Mouse (Mus musculus) midbrain, embryonic 10.5 days (tissue): ENCODE results near the gene Atf2. TPM values are rescaled to one million over a fixed set of nuclear protein-coding genes. Genes with fewer than 3 reads are reported as not detected.
"Not testable (repeated sequence)": the region's sequence is repeated elsewhere in the genome, so short reads cannot be mapped to it uniquely, and the experiment has no call there.

Source experiments
- DNase-seq: peaks from one replicate; pipeline ENCODE4 v3.0.0-alpha.2; 2017; ENCODE audit warnings: low spot score
- H3K27ac ChIP-seq: fragments of 300-500 bp; sonication (generic); replicated peaks from 2 replicates; pipeline ENCODE4 v1.5.1; 2016; ENCODE audit warnings: mild to moderate bottlenecking
- H3K27me3 ChIP-seq: fragments of 300-500 bp; sonication (generic); 2 replicates; pipeline ENCODE4 v1.6.1; 2016; ENCODE audit warnings: low read depth, mild to moderate bottlenecking; ENCODE audit not compliant: poor library complexity, severe bottlenecking
- H3K36me3 ChIP-seq: fragments of 300-500 bp; sonication (generic); 2 replicates; pipeline ENCODE4 v1.6.1; 2016; ENCODE audit warnings: mild to moderate bottlenecking, moderate library complexity
- H3K4me1 ChIP-seq: fragments of 300-500 bp; sonication (generic); 2 replicates; pipeline ENCODE4 v1.6.1; 2016
- H3K4me3 ChIP-seq: fragments of 300-500 bp; sonication (generic); 2 replicates; pipeline ENCODE4 v1.5.1; 2016; ENCODE audit warnings: mild to moderate bottlenecking, moderate library complexity
- H3K9me3 ChIP-seq: fragments of 300-500 bp; sonication (generic); replicated peaks from 2 replicates; pipeline ENCODE4 v1.6.1; 2016; ENCODE audit warnings: mild to moderate bottlenecking
- WGBS: fragments of 180-500 bp; shearing (Covaris S2); methylation state at CpG from one replicate; pipeline ENCODE4 v1.1.7; 2016; 5-methylcytosine and 5-hydroxymethylcytosine counted together
- polyA plus RNA-seq: library from polyadenylated mRNA; unstranded; fragments of >200 nt; fragmentation: Nextera tagmentation; extraction: Ambion mirVana; gene quantifications from 2 replicates; pipeline ENCODE4 v1.2.1, GENCODE M21; 2016

The Atf2 gene
- polyA plus RNA-seq, 1 experiment from 2014 or later = 85.5 TPM

GRCm38 (mm10) chr2:73904679-73905078, 12.2 kb upstream of the Atf2 start:
- not testable (repeated sequence) for H3K27ac ChIP-seq, DNase-seq, H3K4me3 ChIP-seq, H3K27me3 ChIP-seq, H3K4me1 ChIP-seq, H3K9me3 ChIP-seq
- H3K36me3 ChIP-seq = peaks cover 62% of the 10 kb centered on the region

- H3K9me3 ChIP-seq = no peaks in the 10 kb centered on the region
- no peak overlapping the region for H3K4me3 ChIP-seq
- WGBS = 87% methylated on average over 2 of the region's 2 CpGs
- no peak for DNase-seq
- no peak overlapping the region for H3K27ac ChIP-seq
- peaks cover 51% of the 10 kb centered on the region for H3K36me3 ChIP-seq
- H3K4me1 ChIP-seq = no peaks in the 10 kb centered on the region
- H3K27me3 ChIP-seq = no peaks in the 10 kb centered on the region
Observed at GRCm38 (mm10) chr2:73903536-73903935, 11.1 kb upstream of the Atf2 start.

- H3K4me1 ChIP-seq, H3K4me3 ChIP-seq, H3K27me3 ChIP-seq, H3K27ac ChIP-seq, DNase-seq, H3K9me3 ChIP-seq: not testable (repeated sequence)
- 92% methylated on average over 3 of the region's 3 CpGs for WGBS
- H3K36me3 ChIP-seq = peaks cover 39% of the 10 kb centered on the region
Observed at GRCm38 (mm10) chr2:73902328-73902727, 9.9 kb upstream of the Atf2 start.

- Histone ChIP-seq H3K36me3 (peaks cover 27% of the 10 kb centered on the region), H3K4me3 (no peak overlapping the region), H3K27ac (no peak overlapping the region), H3K4me1 (no peaks in the 10 kb centered on the region), H3K9me3 (no peaks in the 10 kb centered on the region), H3K27me3 (no peaks in the 10 kb centered on the region)
- no peak for DNase-seq
Observed at GRCm38 (mm10) chr2:73901169-73901568, 8.7 kb upstream of the Atf2 start.

- H3K9me3 ChIP-seq = no peaks in the 10 kb centered on the region
- peaks cover 23% of the 10 kb centered on the region for H3K36me3 ChIP-seq
- no peaks in the 10 kb centered on the region for H3K27me3 ChIP-seq
- H3K4me3 ChIP-seq = no peak overlapping the region
- no peak for DNase-seq
- 81% methylated on average over 1 of the region's 1 CpGs for WGBS
- no peak overlapping the region for H3K27ac ChIP-seq
- no peaks in the 10 kb centered on the region for H3K4me1 ChIP-seq
Observed at GRCm38 (mm10) chr2:73900364-73900763, 7.9 kb upstream of the Atf2 start.

- not testable (repeated sequence) for H3K9me3 ChIP-seq, DNase-seq, H3K27ac ChIP-seq, H3K4me1 ChIP-seq, H3K27me3 ChIP-seq, H3K4me3 ChIP-seq, H3K36me3 ChIP-seq
- WGBS = 70% methylated on average over 4 of the region's 4 CpGs
Observed at GRCm38 (mm10) chr2:73896919-73897318, 4.5 kb upstream of the Atf2 start.

- no peak for DNase-seq
Observed at GRCm38 (mm10) chr2:73893473-73894270, 1.2 kb upstream of the Atf2 start.

GRCm38 (mm10) chr2:73891701-73892463, 557 bp downstream of the Atf2 start:
- WGBS = under 1% methylated on average over 54 of the region's 54 CpGs
- Histone ChIP-seq H3K4me1 (peaks cover 18% of the 10 kb centered on the region), H3K9me3 (no peaks in the 10 kb centered on the region), H3K27me3 (no peaks in the 10 kb centered on the region), H3K4me3 (peak overlapping the region; percentile 97), H3K27ac (peak overlapping the region; percentile 97), H3K36me3 (peaks cover 17% of the 10 kb centered on the region)
- DNase-seq = no peak

More at GRCm38 (mm10) chr2:73893473-73894270, 1.2 kb upstream of the Atf2 start:
- peaks cover 14% of the 10 kb centered on the region for H3K36me3 ChIP-seq
- H3K9me3 ChIP-seq = no peaks in the 10 kb centered on the region
- H3K4me1 ChIP-seq = peaks cover 18% of the 10 kb centered on the region
- no peaks in the 10 kb centered on the region for H3K27me3 ChIP-seq
- peak overlapping the region; percentile 97 for H3K27ac ChIP-seq
- H3K4me3 ChIP-seq = peak overlapping the region; percentile 97
- WGBS = 67% methylated on average over 22 of the region's 22 CpGs

GRCm38 (mm10) chr2:73885997-73886396, 6.4 kb downstream of the Atf2 start:
- Histone ChIP-seq H3K4me1 (peaks cover 5% of the 10 kb centered on the region), H3K27me3 (no peaks in the 10 kb centered on the region), H3K9me3 (no peaks in the 10 kb centered on the region), H3K36me3 (peaks cover 24% of the 10 kb centered on the region), H3K4me3 (no peak overlapping the region), H3K27ac (no peak overlapping the region)
- no peak for DNase-seq
- WGBS = 84% methylated on average over 2 of the region's 2 CpGs

GRCm38 (mm10) chr2:73877891-73878290, 14.5 kb downstream of the Atf2 start:
- H3K4me3 ChIP-seq = no peak overlapping the region
- H3K4me1 ChIP-seq = no peaks in the 10 kb centered on the region
- H3K9me3 ChIP-seq = no peaks in the 10 kb centered on the region
- H3K27me3 ChIP-seq = no peaks in the 10 kb centered on the region
- 83% methylated on average over 2 of the region's 2 CpGs for WGBS
- H3K36me3 ChIP-seq = peaks cover 44% of the 10 kb centered on the region
- no peak for DNase-seq
- H3K27ac ChIP-seq = no peak overlapping the region

- no peak overlapping the region for H3K27ac ChIP-seq
- H3K4me1 ChIP-seq = no peaks in the 10 kb centered on the region
- no peaks in the 10 kb centered on the region for H3K27me3 ChIP-seq
- H3K9me3 ChIP-seq = no peaks in the 10 kb centered on the region
- WGBS = 77% methylated on average over 16 of the region's 16 CpGs
- H3K4me3 ChIP-seq = no peak overlapping the region
- peaks cover 56% of the 10 kb centered on the region for H3K36me3 ChIP-seq
- DNase-seq = no peak
Observed at GRCm38 (mm10) chr2:73867764-73868487, 24.5 kb downstream of the Atf2 start.

GRCm38 (mm10) chr2:73860046-73860624, 32.3 kb downstream of the Atf2 start:
- DNase-seq = no peak
- Histone ChIP-seq H3K27me3 (no peaks in the 10 kb centered on the region), H3K27ac (no peak overlapping the region), H3K36me3 (peaks cover 15% of the 10 kb centered on the region), H3K4me1 (no peaks in the 10 kb centered on the region), H3K9me3 (no peaks in the 10 kb centered on the region), H3K4me3 (no peak overlapping the region)
- 91% methylated on average over 4 of the region's 4 CpGs for WGBS
